Mouse (Mus musculus) activated CD4-positive, CD25-positive, alpha-beta regulatory T cell, adult 4 months (primary cell): Measurements from ENCODE around the gene Gm26620. TPM values are rescaled to one million over a fixed set of nuclear protein-coding genes. Genes with fewer than 3 reads are reported as not detected.

Experiments used
- ATAC-seq: one replicate; pipeline ENCODE4 v1.8.0; 2017
- polyA plus RNA-seq, 2 experiments: library from polyadenylated mRNA; unstranded; fragments of 100-300 nt; shearing (Covaris generic); gene quantifications; one replicate each; pipeline ENCODE4 v1.2.1; 2017

The Gm26620 gene
- not detected for polyA plus RNA-seq

DNA sequence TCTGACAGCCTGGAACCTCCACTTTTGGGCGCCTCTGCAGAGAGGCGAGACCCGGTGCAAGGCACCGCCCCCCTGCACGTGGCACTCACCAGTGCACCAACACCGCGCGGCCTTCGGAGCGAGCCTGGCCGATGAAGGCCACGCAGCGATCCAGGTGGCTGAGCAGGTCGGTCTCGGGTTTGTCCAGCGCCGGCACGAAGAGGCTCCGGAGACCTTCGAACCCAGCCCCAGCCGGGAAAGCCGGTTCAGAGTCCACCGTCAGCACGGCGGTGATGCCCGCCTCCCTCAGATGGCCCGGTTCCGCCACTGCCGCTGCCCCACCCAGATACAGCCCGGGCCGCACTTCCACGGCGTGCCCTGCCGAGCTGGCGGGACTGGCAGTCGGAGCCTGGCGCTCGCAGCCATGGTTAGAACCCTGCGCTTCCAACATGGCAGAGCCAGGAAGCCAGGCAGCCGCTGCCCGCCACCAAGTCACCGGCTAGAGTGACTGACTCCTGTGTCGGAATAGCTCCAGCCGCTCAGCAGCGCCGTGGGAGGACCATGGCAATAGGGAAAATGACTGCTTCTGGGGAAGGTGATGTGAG lies at the start of gene Gm26620, which contains the start of gene Dusp12:
Gene Gm26620, plus strand, starts transcription at position 88 of the 584 bp plus-strand sequence.
Gene Dusp12, minus strand, starts transcription at position 563 of the 584 bp plus-strand sequence.
- peak; percentile 97 for ATAC-seq

- peak; percentile 32 for ATAC-seq
Observed at GRCm38 (mm10) chr1:170839685-170840084, 45.2 kb upstream of the Gm26620 start.

GRCm38 (mm10) chr1:170844380-170844779 lies 40.5 kb upstream of the Gm26620 start:
- ATAC-seq, result peak; percentile 80

GRCm38 (mm10) chr1:170845448-170846307 lies 39.2 kb upstream of the Gm26620 start:
- peak; percentile 41 for ATAC-seq

- no peak for ATAC-seq
Observed at GRCm38 (mm10) chr1:170850007-170850406, 34.9 kb upstream of the Gm26620 start.

DNA sequence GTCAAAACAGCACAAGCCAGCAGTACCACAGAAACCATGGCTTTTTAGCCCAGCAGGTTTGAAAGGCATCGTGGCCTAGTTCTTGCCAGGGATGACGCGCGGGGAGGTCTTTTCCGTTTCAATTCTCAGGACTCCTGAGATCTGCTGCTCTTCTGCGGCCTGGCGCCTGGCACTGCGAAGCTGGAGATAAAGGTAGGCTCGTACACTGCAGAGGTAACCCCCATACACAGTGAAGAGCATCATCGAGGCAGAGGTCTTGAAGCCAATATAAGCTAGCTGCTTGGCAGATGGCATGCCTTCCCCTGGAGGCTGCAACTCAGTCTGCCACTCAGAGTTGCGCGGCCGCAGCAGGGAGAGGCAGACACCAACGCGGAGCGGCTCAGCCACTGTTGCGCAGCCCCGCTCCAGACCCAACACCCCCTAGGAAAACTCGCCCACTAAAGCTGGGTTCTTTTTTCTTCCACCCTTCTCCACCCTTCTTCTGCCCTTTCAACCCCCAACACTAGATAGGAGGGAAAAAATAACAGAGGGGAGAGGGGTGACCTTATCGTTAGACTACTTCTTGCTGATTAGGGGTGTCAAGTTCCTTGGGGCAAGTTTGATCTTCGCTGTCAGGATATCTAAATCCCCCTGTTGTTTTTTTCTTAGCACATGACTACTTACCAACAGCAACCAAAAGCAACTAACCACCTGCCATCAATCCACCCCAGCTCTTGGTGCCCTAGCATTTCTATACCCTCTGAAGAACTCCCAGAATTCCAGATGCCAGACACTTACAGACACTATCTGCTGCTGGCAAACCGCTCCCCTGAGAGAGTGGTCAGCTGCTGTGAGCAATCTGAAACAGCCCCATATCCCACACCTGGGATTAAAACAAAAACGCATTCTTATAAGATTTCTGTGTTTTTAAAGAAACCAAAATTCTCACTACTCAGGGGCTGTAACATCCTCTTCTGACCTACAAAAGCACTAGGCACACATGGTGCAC lies 33.9 kb upstream of the Gm26620 start:
- ATAC-seq, result no peak

DNA sequence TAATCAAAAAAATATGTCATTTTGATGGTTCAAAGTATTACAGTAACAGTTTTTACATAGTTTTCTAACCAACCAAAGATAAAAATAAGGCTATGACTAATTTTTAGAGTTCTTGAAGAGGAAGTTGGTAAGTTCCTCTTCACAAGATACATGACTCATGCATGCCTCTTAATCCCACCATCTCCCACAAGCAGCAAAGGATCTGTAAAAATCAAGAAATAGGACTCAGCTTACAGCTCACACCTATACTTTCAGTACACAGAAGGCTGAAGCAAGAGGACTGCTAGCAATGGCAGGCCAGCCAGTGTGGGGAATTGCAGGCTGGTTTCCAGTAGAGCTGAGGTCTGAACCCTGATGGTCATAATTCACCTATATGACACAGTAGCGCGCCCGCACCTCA lies 31.3 kb upstream of the Gm26620 start:
- ATAC-seq, result peak; percentile 72

- no peak for ATAC-seq
Observed at GRCm38 (mm10) chr1:170855056-170855760, 29.7 kb upstream of the Gm26620 start.

DNA sequence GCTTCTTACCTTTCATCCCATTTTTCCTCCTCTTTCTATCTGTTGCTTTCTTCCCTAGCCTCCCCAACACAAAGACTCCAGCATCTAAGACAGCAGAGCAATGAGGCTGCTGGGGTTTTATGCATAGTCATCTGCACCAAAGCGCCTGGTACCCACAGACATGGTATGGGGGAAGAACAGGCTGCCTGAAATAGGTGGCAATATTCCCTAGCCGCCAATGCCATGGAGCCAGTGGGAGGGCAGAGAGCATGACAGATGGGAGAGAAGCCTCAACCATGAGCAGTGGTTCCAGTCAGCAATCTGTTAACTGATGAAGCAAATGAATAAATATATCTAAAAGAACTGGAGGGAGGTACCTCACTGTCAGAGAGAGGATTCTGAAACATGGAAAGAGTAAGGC lies 27.5 kb upstream of the Gm26620 start:
- no peak for ATAC-seq

GRCm38 (mm10) chr1:170858872-170859271 lies 26.0 kb upstream of the Gm26620 start:
- no peak for ATAC-seq

- peak; percentile 61 for ATAC-seq
Observed at GRCm38 (mm10) chr1:170861671-170862434, 23.0 kb upstream of the Gm26620 start.

DNA sequence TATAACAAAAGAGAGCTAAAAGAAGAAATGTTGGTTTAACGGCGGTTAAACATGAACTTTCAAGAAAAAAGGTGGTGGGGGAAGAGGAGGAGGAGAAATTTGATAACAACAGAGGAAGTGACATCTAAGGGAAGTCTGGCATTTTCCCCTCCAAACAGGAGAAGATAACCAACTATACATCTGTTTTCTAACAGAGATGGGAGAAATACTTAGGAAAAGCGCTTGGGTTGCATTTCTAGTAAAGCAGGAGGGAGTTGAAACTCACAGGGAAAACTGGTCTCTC lies 22.5 kb upstream of the Gm26620 start:
- no peak for ATAC-seq

DNA sequence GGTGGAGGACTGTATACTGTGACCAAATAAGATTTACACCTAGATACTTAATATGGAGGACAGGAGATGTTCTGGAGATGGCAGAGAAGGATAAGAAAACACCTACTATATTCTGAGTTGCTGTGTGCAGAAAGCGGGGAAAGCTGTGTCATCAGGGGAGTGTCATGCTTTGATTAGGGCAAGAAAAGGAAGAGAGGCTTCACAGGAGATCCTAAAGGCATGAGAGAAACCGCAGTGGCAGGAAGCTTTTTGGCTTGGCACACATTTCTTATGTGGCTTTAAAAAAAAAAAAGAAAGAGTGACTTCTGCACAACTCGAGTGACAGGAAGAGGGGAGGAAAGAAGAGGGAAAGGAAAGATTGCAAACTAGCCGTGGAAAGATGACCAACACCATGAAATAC lies 21.8 kb upstream of the Gm26620 start:
- peak; percentile 48 for ATAC-seq

DNA sequence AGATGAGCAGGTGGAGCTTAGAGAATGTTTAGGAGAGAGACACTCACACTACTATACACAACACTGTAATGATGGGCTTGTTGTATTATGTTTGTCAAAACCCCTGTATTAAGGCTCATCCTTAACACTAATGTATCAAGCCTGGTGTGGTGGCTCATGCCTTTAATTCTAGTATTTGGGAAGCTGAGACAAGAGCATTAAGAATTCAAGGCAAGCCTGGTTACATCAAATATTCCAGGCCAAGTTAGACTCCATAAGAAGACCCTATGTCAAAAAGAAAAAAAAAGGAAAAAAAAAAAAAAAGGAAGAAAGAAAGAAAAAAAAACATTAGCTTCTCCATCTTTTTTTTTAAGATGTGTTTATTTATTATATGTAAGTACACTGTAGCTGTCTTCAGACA lies 20.6 kb upstream of the Gm26620 start:
- ATAC-seq, result no peak

DNA sequence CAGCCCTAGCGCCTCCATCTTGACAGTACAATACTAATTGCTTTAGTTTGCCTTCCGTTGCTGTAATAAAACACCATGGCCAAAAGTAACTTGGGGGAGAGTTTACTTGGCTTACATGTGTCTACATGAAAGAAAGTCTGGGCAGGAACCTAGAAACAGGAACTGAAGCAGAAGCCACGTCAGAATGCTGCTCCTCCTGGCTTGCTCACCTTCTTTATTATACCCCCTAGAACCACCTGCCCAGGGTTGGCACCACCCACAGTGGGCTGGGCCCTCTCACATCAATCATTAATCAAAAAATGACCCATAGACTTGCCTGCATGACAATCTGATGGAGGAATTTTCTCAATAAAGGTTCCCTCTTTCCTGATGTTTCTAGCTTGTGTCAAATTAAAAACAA lies 20.1 kb upstream of the Gm26620 start:
- ATAC-seq, result no peak

DNA sequence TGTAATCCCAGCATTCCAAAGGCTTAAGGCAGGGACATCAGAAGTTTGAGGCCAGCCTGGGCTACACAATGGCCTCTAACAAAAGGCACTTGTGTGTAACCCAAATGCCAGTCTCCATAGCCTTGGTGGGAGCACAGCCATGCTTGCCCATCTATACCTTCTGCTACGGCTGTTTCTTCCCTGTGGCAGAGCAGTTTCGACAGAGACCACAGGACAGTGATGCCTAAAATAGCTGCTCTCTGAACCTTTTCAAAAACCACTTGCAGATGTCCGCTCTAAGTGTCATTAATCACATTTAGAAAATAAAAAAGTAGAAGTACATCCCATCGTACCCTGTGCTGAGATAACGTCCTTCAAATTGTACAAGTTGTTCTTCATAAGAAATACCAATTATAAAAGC lies 19.5 kb upstream of the Gm26620 start:
- no peak for ATAC-seq

DNA sequence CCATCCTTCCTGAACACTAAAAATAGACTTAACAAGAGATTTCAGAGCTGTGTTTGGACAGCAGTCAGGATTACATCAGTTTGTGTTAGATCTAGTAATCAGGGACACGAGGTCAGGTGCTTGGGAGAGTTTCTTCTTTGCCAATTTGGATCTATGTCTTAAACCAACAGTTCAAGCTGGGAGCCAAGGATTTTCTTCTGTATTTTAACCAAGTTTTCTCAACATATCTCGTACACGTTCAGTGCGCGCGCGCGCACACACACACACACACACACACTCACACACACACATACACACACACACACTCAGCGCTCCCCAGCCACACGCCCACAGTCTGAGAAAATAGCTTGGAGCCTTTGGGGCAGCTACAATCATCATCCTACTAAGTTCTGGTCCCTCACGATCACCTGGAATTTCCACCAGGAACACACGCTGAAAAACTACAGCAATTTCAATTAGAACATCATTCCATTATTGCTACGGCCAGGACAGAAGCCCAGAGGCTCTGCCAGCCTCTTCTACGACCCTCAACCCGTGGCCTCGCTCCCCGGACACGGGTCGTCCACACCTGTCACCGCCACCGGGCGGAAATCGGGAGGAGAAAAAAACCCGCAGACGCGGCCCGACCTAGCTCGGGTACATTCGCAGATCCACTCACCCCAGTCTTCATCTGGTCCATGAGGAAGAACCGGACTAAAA lies 17.7 kb upstream of the Gm26620 start:
- no peak for ATAC-seq

- peak; percentile 58 for ATAC-seq
Observed at GRCm38 (mm10) chr1:170867691-170868105, 17.2 kb upstream of the Gm26620 start, which contains the start of gene Atf6. TSS of gene Atf6 (minus strand) at chr1:170867771.

- peak; percentile 12 for ATAC-seq
Observed at GRCm38 (mm10) chr1:170868107-170868904, 16.6 kb upstream of the Gm26620 start.

DNA sequence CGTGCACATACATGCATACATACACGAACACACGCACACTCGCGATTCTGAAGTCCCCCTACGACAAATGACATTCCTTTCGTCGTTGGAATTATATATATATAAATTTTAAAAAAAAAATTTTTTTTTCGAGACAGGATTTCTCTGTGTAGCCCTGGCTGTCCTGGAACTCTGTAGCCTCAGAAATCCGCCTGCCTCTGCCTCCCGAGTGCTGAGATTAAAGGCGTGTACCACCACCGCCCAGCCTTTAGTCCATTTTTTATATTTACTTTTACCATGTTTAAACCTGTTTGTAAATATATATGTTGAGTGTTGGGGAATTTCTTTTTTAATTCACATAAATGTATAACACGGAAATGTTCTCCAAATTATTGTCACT lies 16.0 kb upstream of the Gm26620 start:
- ATAC-seq, result no peak
